Mouse (Mus musculus): Measurements from ENCODE around the gene Nop14.

Gene Nop14

DNA sequence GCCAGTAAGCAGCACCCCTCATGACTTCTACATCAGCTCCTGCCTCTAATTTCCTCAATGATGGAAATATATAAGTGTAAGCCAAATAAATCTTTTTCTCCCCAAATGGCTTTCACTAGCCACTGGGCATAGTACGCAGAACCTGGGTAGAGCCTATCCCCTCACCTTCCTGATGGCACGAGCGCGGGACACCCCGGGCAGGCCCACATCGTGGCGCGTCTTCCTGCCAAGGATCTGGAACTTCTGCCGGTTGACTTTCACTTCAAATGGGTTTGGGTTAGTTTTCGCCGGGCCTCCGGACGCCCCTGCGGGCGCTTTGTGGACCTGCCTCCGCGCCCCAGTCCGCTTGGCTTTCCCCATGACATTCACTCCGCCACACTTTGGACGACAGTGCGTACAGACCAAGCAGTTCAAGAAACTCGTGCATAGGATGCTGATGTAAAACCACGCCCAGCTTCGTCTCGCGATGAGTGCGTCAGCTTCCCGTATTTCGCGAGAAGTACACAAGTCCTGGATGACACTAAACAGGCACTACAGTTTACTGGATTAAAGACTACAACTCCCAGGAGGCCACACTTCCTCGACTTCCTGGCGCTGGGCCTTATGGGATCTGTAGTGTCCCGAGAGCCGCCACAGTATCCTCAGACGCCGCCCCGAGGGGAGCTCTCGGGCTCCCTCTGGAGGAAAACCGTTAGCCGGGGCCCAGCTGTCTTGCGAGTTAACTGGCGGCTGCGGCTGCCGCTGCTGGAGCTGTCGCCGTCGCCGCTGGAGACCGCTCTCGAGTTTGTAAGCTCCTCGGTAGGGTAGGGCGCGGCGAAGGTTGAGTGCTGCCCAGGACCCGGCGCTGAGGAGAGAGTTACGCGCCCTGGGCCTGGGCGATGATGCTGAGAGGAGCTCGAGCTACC lies at the start of gene Nop14, which contains the start of gene Grk4:
Nop14 (minus strand) TSS at position 463 of the 905 bp plus-strand sequence.
Grk4 (plus strand) TSS at position 694 of the 905 bp plus-strand sequence.
- DNase-seq: peak; percentile 100

DNA sequence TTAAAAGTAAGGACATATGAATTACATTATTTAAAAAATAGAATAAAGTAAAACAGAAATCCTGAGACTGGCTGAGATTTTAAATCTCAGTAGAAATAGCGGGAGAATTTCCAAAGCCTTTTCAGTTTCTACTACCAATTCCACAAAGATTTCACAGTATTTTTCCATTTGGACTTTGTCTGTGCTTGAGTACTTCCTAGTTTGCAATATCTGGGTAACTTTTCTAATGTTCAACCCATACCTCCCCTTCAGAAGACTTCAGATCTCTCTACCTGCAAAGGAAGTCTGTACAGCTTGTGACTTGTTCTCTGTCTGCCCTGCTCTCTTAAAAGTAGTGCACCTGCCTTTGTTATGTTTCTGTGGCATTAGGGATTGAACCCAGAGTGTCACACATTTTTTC lies 48.5 kb upstream of the Nop14 start:
- DNase-seq: no peak

DNA sequence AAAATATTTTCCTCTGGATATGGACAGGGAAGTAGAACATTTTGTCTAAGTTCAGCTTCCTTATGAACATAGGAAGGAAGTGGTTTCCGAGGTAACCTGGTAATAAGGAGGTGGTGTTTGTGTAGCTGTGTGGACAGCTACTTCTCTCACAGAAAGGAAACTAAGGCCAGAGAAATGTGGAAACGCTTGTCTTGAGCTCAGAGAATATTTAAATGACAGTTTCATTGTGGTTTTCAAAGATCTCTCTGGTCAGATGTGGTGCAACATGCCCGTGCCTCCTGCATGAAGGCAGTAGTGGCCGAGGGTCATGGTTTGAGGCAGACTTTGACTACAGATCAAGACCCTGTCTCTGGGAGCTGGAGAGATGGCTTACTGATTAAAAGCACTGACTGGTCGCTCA lies 35.6 kb upstream of the Nop14 start:
- no peak for DNase-seq

DNA sequence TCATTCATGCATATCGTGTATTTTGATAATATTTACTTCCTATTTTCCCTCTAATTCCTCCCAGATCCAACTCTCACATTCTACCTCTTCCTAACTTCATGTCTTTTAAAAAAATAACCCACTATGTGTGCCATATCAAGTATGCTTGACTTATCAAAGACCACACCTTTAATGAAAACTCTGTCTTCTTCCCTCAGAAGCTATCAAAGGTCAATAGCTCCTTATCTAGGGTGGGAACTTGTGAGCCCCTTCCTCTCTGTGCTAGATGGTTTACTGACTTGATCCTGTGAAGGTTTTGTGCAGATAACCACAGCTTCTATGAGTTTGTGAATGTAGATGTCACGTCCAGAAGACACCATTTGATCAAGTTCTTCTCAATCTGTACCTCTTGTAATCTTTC lies 32.8 kb upstream of the Nop14 start:
- DNase-seq: no peak

DNA sequence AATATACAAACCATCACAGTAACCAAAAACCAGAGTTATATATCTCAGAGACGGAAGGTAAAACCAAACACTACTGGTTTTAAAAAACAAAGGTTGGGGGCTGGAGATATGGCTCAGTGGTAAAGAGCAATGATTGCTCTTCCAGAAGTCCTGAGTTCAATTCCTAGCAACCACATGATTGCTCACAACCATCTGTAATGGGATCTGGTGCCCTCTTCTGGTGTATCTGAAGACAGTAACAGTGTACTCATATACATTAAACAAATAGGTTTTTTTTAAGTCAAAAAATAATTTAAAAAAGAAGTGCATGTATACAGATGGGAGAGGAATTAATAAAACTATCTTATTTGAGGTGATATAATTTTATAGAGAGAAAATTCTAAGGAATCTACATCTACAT lies 29.9 kb upstream of the Nop14 start:
- no peak for DNase-seq

DNA sequence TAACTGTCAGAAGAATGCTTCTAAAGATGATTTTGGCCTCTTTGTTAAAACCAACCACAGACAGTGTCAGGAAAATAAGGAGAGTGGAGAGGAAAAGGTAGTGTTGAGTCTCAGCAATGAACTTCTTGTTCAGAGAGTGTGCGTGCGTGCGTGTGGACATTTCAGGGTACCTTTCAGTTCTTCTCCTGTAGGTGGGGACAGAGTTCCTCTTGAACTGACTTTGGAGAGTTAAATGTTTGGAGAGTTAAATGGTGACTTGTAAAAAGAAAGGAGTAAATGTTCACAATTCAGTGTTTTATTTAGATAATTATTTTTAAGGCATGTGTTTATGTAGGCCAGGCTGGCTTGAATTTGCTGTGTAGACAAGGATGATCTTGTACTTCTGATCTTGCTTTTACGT lies 10.3 kb upstream of the Nop14 start:
- DNase-seq: no peak

DNA sequence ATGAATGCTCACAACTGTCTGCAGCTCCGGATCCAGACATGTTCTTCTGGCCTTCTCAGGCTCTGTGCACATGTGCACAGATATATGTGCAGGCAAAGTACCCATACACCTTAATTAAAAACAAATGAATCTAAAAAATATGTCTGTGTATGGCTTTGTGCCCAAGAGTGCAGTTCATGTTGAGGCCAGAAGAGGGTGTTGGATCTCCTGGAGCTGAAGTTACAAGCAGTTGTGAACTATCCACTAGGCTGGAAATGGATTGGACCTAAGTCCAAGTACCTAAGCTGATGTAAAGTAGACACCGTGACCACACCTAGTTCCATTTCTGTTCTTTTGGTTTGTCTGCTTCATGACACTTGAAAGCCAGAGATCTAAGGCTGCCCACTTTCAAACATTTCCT lies 9.5 kb upstream of the Nop14 start:
- DNase-seq: peak in 1 of 2 experiments; percentile 9

- DNase-seq: no peak
These were observed 3.3 kb upstream of the Nop14 start for GRCm38 (mm10) chr5:34663231-34663630.

DNA sequence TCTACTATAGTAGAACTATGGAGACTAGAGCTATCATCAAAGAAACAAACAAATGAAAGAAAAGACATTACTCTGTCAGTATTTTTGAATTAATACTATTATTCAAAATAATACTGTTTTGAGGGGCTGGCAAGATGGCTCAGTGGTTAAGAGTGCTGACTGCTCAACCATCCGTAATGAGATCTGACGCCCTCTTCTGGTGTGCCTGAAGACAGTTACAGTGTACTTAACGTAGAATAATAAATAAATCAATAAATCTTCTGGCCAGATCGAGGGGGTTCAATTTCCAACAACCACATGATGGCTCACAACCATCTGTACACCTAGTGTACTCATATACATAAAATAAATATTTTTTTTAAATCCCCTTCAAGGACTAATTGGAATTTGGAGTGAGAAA lies 2.0 kb upstream of the Nop14 start:
- DNase-seq: no peak

DNA sequence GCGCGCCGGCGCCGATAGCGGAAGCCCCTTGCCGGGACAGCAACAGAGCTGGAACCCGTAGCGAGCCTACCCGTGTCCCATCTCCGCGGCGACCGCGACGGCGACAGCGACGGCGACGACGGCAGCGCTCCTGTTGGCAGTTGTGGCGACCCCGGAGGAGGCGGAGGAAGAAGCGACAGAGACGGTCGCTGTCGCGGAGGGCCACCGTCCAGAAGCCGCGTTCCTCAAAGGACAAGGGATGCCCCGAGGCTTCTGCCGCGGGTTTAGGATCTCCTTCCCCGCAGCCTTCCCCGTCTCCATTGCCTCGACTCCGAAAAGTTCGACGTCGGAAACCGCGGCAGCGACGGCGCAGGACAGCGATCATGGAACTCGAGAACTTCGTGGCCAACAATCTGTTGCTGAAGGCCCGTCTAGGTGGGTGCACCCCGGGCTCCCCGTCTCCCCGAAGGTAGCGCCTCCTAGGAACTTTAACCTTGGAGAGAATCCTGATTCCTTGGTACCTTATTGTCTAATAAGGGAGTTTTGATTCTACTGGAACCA lies 713 bp upstream of the Nop14 start:
- DNase-seq: no peak

DNA sequence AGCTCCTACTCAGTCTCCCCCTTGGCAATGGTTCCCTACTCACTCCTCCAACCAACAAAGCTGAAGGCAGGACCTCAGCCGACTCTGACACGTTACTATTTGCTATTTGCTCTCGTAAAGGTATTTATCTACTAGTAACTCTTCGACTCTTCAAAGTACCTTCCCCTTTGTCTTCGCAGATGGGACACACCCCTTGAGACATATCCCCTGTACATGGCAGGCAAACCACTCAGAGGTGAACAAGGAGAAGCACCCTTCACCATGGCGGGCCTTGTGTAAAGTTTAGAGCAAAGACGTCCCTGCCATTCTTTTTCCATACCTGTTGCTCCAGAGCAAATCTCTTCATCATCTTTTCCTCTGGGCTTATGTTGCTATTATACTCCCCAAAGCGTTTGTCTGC lies 2.4 kb downstream of the Nop14 start:
- no peak for DNase-seq

DNA sequence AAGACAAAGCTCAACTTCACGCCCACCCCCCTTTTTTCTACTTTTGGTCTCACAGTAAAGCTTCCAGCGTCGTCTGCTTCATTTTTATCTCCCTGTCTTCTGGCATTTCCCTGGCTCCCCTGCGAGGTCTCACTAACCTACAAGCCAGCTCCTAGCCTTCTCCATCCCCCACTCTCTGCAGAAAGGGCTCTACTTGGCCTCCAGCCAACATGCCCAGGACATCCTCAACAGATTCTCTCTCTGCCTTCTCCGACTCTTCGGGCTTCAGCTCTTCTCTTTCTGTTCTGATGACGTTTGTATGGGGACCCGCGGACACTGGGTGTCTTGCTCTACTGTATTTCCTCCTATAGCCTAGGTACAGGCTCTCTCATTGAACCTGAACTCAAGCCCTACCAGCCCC lies 5.1 kb downstream of the Nop14 start:
- peak; percentile 43 to 44 for DNase-seq

DNA sequence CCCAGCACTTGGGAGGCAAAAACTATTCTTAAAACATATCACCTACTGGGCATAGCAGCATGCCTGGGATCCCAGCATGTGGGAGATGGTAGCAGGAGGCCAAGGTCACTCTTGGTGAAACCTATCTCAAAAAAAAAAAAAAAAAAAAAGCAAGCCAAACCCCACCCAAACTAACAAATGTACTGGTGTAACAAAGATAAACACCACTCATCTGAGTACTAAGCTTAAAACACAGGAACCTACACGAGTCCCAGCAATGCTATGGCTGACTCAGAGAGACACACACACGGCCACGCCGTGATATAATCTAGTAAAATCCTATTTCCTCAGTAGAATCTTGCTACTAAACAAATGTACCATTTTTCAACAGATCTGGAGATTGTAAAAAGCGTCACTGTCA lies 7.0 kb downstream of the Nop14 start:
- no peak for DNase-seq

- peak; percentile 77 to 83 for DNase-seq
These were observed 12.4 kb downstream of the Nop14 start for GRCm38 (mm10) chr5:34647581-34647980.

DNA sequence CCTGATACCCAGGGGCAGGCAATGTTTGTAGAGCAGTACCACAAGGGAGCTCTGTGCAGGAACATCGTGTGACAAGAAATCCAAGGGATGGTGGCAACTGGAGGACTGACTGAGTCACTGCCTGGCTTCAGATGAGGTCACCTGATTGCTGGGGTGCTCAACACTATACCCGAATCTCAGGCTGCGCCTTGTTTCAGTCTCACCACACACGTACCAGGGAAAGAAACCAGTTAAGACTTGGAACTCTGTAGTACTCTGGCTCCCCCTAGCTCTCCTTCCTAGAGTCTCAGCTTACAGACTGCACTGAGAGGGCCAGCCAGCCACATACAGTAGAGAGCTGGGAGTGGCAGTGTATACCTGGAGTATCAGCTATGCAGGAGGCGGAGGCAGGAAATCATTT lies 17.0 kb downstream of the Nop14 start:
- DNase-seq: peak; percentile 69 to 73

GRCm38 (mm10) chr5:34641991-34642390 lies 18.0 kb downstream of the Nop14 start:
- DNase-seq: no peak

GRCm38 (mm10) chr5:34637591-34638156 lies 22.3 kb downstream of the Nop14 start:
- no peak for DNase-seq

GRCm38 (mm10) chr5:34636481-34637287 lies 23.3 kb downstream of the Nop14 start, which contains the start of gene Mfsd10:
TSS of gene Mfsd10 (minus strand) at chr5:34637212.
- DNase-seq: peak; percentile 86 to 90

GRCm38 (mm10) chr5:34635665-34636192 lies 24.2 kb downstream of the Nop14 start:
- DNase-seq: peak; percentile 30 to 35

DNA sequence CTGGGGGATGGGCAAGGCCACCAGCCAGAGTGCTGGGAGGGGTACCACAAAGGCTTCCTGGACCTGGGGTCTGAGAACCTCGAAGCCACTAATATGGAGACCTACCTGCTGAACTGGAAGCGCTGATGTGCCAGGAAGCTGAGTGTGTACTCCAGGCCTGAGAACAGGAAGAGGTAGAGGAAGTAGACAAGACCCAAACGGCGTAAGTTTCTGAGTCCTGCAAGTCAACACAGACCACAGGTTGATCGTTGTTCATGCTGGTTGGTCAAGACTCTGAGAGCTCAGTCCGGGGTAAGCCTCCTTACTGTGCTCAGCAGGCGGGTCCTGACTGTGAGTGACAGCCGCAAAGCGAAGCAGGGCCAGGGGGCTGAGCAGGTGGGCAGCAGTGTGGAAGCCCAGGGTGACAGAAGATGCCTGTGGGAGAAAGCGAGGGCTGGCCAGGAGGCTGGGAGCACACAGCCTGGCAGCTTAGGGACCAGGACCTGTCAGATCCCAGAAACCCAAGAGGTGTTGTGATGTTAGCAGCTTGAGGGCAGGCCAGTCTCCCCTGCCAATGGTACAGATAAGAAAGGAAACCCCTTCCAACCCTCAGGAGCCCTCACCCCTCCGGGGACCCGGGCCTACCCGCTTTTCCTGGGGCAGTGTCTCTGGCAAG lies 25.1 kb downstream of the Nop14 start:
- DNase-seq: peak in 1 of 2 experiments; percentile 9

- DNase-seq: peak; percentile 24 to 30
These were observed 26.3 kb downstream of the Nop14 start for GRCm38 (mm10) chr5:34633641-34634040.

DNA sequence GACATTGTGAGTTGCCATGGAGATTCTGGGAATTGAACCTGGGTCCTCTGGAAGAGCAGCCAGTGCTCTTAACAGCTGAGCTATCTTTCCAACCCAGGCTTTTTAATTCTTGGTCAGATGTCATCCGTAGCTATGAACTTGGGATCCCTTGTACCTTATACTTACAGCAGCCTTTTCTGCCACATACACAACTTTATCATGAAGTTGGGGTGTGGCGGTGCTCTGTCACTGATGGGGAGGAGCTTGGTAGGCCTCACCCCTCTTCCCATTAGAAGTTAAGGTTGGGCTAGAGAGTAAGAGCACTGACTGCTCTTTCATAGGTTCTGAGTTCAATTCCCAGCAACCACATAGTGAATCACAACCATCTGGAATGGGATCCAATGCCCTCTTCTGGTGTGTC lies 27.0 kb downstream of the Nop14 start:
- no peak for DNase-seq
